Mouse (Mus musculus) cortical plate, adult 2 months (tissue): ENCODE measurements around the gene Srr.

Experiments
- CTCF ChIP-seq: fragments of 200-500 bp; IDR thresholded peaks from 2 replicates; pipeline ENCODE4 v1.5.1; 2011; ENCODE audit warnings: mild to moderate bottlenecking, control low read depth, low read length; ENCODE audit not compliant: insufficient read depth; ENCODE audit errors: extremely low read depth
- POLR2A ChIP-seq: fragments of 200-500 bp; IDR thresholded peaks from 2 replicates; pipeline ENCODE4 v1.6.1; 2011; ENCODE audit warnings: mild to moderate bottlenecking, low read length, control low read depth; ENCODE audit not compliant: insufficient read depth; ENCODE audit errors: extremely low read depth

GRCm38 (mm10) chr11:74881979-74882378, 43.8 kb downstream of the Srr start:
- TF ChIP-seq CTCF, result no peak
- TF ChIP-seq POLR2A, result no peak
